Mouse (Mus musculus): ENCODE measurements around the gene L2hgdh. TPM values are rescaled to one million over a fixed set of nuclear protein-coding genes. Genes with fewer than 3 reads are reported as not detected.

Gene L2hgdh
- polyA plus RNA-seq, 1 experiment from 2014 or later: 13.0 TPM

DNA sequence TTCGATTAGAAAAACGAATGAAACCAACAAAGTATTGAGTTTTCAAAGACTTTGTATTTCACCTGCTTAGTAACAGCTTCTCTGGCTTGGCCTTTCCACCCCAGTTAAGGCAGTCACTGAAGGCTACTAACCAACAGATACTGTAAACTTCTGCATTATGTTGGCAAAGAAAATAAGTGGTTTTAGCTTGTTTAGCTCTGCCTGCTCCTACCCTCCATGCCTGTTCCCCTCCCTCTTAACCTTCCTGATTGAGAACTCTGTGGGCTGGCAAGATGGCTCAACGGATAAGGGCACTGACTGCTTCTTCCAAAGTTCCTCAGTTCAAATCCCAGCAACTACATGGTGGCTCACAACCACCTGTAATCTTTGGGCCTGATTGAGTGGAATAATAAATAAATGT, 9.2 kb upstream of the L2hgdh start:
- no peak for ATAC-seq (ENCODE audit: insufficient read depth, low FRiP score, low TSS enrichment)
- Histone ChIP-seq H3K27me3 (ENCODE audit: control insufficient read depth, insufficient read depth, low read length) (no peaks in the 10 kb centered on the region), H3K4me3 (ENCODE audit: low read depth, low read length) (no peak overlapping the region), H3K36me3 (ENCODE audit: control insufficient read depth, insufficient read depth, low read length) (no peaks in the 10 kb centered on the region), H3K27ac (ENCODE audit: low read depth, low read length) (no peak overlapping the region), H3K4me1 (ENCODE audit: control insufficient read depth, insufficient read depth, low read length) (no peaks in the 10 kb centered on the region), H3K9me3 (ENCODE audit: control insufficient read depth, low read length) (no peaks in the 10 kb centered on the region), H3K4me2 (ENCODE audit: low read depth) (no peak overlapping the region), H3K9ac (ENCODE audit: low read length) (no peak overlapping the region)
- WGBS: 84% methylated on average over 3 of the region's 3 CpGs
- DNase-seq (ENCODE audit: low spot score): no peak

DNA sequence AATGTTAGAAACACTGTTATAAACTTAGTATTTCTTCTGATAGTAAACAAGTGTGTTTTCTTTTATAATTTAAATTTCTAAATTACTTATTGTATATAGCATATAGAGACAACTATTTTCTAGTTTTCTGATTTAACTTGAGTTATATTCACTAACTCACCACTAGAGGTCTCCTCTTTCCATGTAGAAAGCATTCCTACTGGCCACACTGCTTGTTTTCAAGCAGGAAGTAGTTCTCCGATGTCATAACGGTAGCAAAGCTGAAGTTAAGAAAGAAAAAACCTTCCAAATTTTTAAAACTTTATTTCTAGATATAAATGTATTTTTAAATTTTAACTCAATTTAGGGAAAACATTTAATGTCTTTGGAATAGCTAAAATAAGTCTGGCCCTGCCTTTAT, 8.8 kb upstream of the L2hgdh start:
- H3K4me3 ChIP-seq (ENCODE audit: low read depth, low read length): no peak overlapping the region
- no peaks in the 10 kb centered on the region for H3K4me1 ChIP-seq (ENCODE audit: control insufficient read depth, insufficient read depth, low read length)
- H3K36me3 ChIP-seq (ENCODE audit: control insufficient read depth, insufficient read depth, low read length): no peaks in the 10 kb centered on the region
- 26% methylated on average over 2 of the region's 2 CpGs for WGBS
- H3K27ac ChIP-seq (ENCODE audit: low read depth, low read length): no peak overlapping the region
- H3K9ac ChIP-seq (ENCODE audit: low read length): no peak overlapping the region
- no peaks in the 10 kb centered on the region for H3K9me3 ChIP-seq (ENCODE audit: control insufficient read depth, low read length)
- no peak for DNase-seq (ENCODE audit: low spot score)
- no peaks in the 10 kb centered on the region for H3K27me3 ChIP-seq (ENCODE audit: control insufficient read depth, insufficient read depth, low read length)
- no peak overlapping the region for H3K4me2 ChIP-seq (ENCODE audit: low read depth)
- no peak for ATAC-seq (ENCODE audit: insufficient read depth, low FRiP score, low TSS enrichment)

GRCm38 (mm10) chr12:69732221-69732620, 7.5 kb upstream of the L2hgdh start:
- no peak overlapping the region for H3K4me3 ChIP-seq (ENCODE audit: low read depth, low read length)
- 34% methylated on average over 5 of the region's 5 CpGs for whole genome bisulfite sequencing

GRCm38 (mm10) chr12:69730306-69730705, 5.6 kb upstream of the L2hgdh start:
- Histone ChIP-seq H3K9ac (ENCODE audit: low read length) (no peak overlapping the region), H3K4me1 (ENCODE audit: control insufficient read depth, insufficient read depth, low read length) (no peaks in the 10 kb centered on the region), H3K36me3 (ENCODE audit: control insufficient read depth, insufficient read depth, low read length) (no peaks in the 10 kb centered on the region), H3K9me3 (ENCODE audit: control insufficient read depth, low read length) (no peaks in the 10 kb centered on the region), H3K4me2 (ENCODE audit: low read depth) (no peak overlapping the region), H3K27me3 (ENCODE audit: control insufficient read depth, insufficient read depth, low read length) (no peaks in the 10 kb centered on the region), H3K27ac (ENCODE audit: low read depth, low read length) (no peak overlapping the region), H3K4me3 (ENCODE audit: low read depth, low read length) (no peak overlapping the region)
- DNase-seq (ENCODE audit: low spot score) (no peak), ATAC-seq (ENCODE audit: insufficient read depth, low FRiP score, low TSS enrichment) (no peak)
- 71% methylated on average over 1 of the region's 1 CpGs for WGBS

More at GRCm38 (mm10) chr12:69732221-69732620, 7.5 kb upstream of the L2hgdh start:
- no peak overlapping the region for H3K9ac ChIP-seq (ENCODE audit: low read length)
- no peak overlapping the region for H3K4me2 ChIP-seq (ENCODE audit: low read depth)
- DNase-seq (ENCODE audit: low spot score) (no peak), ATAC-seq (ENCODE audit: insufficient read depth, low FRiP score, low TSS enrichment) (no peak)
- no peaks in the 10 kb centered on the region for H3K36me3 ChIP-seq (ENCODE audit: control insufficient read depth, insufficient read depth, low read length)
- no peak overlapping the region for H3K27ac ChIP-seq (ENCODE audit: low read depth, low read length)
- H3K9me3 ChIP-seq (ENCODE audit: control insufficient read depth, low read length): no peaks in the 10 kb centered on the region
- H3K27me3 ChIP-seq (ENCODE audit: control insufficient read depth, insufficient read depth, low read length): no peaks in the 10 kb centered on the region
- no peaks in the 10 kb centered on the region for H3K4me1 ChIP-seq (ENCODE audit: control insufficient read depth, insufficient read depth, low read length)

DNA sequence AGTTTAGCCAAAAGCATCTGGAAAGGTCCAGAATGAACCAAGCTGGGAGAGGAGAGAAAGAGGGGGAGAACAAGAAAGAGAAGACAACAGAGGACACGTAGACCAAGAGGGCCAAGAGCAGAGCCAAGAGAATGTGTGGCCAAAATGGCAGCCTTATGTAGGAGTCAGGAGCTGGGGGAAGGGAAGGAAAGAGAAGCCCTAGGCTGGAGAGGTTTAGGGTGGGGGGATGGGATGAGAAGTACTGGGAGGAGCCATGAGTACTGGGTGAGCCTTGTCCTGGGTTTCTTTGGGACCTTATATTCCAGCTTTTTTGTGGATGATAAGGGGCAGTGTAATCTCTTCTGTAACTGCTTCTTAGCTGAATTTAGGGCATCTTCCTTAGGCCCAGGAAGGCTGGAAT, 4.6 kb upstream of the L2hgdh start:
- Histone ChIP-seq H3K36me3 (ENCODE audit: control insufficient read depth, insufficient read depth, low read length) (no peaks in the 10 kb centered on the region), H3K9me3 (ENCODE audit: control insufficient read depth, low read length) (no peaks in the 10 kb centered on the region), H3K27me3 (ENCODE audit: control insufficient read depth, insufficient read depth, low read length) (no peaks in the 10 kb centered on the region), H3K27ac (ENCODE audit: low read depth, low read length) (no peak overlapping the region), H3K4me3 (ENCODE audit: low read depth, low read length) (no peak overlapping the region), H3K4me2 (ENCODE audit: low read depth) (no peak overlapping the region), H3K9ac (ENCODE audit: low read length) (no peak overlapping the region), H3K4me1 (ENCODE audit: control insufficient read depth, insufficient read depth, low read length) (no peaks in the 10 kb centered on the region)
- DNase-seq (ENCODE audit: low spot score) (no peak), ATAC-seq (ENCODE audit: insufficient read depth, low FRiP score, low TSS enrichment) (no peak)
- WGBS: 100% methylated on average over 1 of the region's 1 CpGs

DNA sequence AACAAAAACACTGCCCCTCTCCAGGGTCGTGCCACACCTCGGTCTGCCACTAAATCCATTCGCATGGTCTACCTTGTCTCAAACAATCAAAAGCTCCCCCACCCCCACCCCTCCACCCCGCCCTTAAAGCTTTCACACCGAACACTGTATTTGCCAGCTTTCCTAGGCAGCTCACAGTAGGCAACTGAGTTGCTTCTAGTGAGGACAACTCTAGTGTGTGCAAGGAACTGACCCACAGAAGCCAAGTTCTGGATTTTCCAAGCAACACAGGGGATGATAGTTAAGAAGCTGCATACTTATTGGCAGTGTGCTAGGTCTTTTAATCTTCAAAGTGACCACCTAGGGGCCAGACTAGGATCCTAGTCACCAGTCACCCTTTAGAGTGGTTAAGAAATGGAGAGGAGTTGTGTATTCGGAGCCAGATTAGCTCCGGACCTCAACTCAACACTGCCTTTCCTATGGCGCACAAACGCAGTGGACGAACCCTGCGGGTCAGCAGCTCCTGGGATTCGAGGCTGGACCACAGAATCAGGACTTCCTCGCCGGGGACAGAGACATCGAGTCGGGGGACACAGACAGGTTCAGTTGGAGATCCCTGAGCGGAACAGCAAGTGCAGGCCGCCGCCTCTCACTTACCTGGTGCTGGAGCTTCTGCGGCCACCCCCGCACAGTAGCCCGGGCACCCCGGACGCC, 509 bp downstream of the L2hgdh start:
- Histone ChIP-seq H3K4me1 (ENCODE audit: control insufficient read depth, insufficient read depth, low read length) (no peaks in the 10 kb centered on the region), H3K27me3 (ENCODE audit: control insufficient read depth, insufficient read depth, low read length) (no peaks in the 10 kb centered on the region), H3K36me3 (ENCODE audit: control insufficient read depth, insufficient read depth, low read length) (peaks cover 3% of the 10 kb centered on the region; the same call in 1 of the 2 replicates), H3K9ac (ENCODE audit: low read length) (peak overlapping the region; percentile 49), H3K27ac (ENCODE audit: low read depth, low read length) (no peak overlapping the region), H3K4me2 (ENCODE audit: low read depth) (peak overlapping the region; percentile 81), H3K4me3 (ENCODE audit: low read depth, low read length) (peak overlapping the region; percentile 65), H3K9me3 (ENCODE audit: control insufficient read depth, low read length) (no peaks in the 10 kb centered on the region)
- 3% methylated on average over 24 of the region's 24 CpGs for WGBS
- DNase-seq (ENCODE audit: low spot score): no peak
- ATAC-seq (ENCODE audit: insufficient read depth, low FRiP score, low TSS enrichment): no peak

GRCm38 (mm10) chr12:69723376-69723775, 1.3 kb downstream of the L2hgdh start:
- no peak overlapping the region for H3K9ac ChIP-seq (ENCODE audit: low read length)
- H3K4me2 ChIP-seq (ENCODE audit: low read depth): peak overlapping the region; percentile 81; the same call in 1 of the 2 replicates
- WGBS: 74% methylated on average over 2 of the region's 2 CpGs
- H3K9me3 ChIP-seq (ENCODE audit: control insufficient read depth, low read length): no peaks in the 10 kb centered on the region
- H3K27me3 ChIP-seq (ENCODE audit: control insufficient read depth, insufficient read depth, low read length): no peaks in the 10 kb centered on the region
- H3K27ac ChIP-seq (ENCODE audit: low read depth, low read length): no peak overlapping the region
- DNase-seq (ENCODE audit: low spot score) (no peak), ATAC-seq (ENCODE audit: insufficient read depth, low FRiP score, low TSS enrichment) (no peak)
- peaks cover 3% of the 10 kb centered on the region; the same call in 1 of the 2 replicates for H3K36me3 ChIP-seq (ENCODE audit: control insufficient read depth, insufficient read depth, low read length)
- H3K4me1 ChIP-seq (ENCODE audit: control insufficient read depth, insufficient read depth, low read length): no peaks in the 10 kb centered on the region
- H3K4me3 ChIP-seq (ENCODE audit: low read depth, low read length): no peak overlapping the region

DNA sequence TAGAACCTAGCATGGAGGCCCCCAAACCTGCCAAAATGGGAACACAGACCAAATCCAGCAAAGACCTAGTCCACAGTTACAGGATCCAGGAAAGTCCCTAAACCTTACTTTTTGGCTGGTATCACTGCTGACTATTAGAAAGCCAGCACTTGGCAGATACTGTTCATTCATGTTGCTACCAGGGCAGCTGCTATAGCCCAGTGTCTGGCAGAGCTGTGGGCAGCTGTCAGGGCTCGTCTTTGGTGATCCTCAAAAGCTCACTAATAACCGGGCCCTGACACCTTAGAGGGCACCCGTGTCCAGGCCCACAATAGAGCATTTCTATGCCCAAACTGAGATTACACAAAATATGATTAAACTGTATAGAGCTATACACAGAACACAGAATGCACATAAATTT, 1.8 kb downstream of the L2hgdh start:
- ATAC-seq (ENCODE audit: insufficient read depth, low FRiP score, low TSS enrichment): no peak
- Histone ChIP-seq H3K4me3 (ENCODE audit: low read depth, low read length) (no peak overlapping the region), H3K27ac (ENCODE audit: low read depth, low read length) (no peak overlapping the region), H3K4me1 (ENCODE audit: control insufficient read depth, insufficient read depth, low read length) (no peaks in the 10 kb centered on the region), H3K36me3 (ENCODE audit: control insufficient read depth, insufficient read depth, low read length) (peaks cover 3% of the 10 kb centered on the region; the same call in 1 of the 2 replicates), H3K9ac (ENCODE audit: low read length) (no peak overlapping the region), H3K4me2 (ENCODE audit: low read depth) (no peak overlapping the region), H3K27me3 (ENCODE audit: control insufficient read depth, insufficient read depth, low read length) (no peaks in the 10 kb centered on the region), H3K9me3 (ENCODE audit: control insufficient read depth, low read length) (no peaks in the 10 kb centered on the region)
- 91% methylated on average over 3 of the region's 3 CpGs for WGBS
- DNase-seq (ENCODE audit: low spot score): no peak

DNA sequence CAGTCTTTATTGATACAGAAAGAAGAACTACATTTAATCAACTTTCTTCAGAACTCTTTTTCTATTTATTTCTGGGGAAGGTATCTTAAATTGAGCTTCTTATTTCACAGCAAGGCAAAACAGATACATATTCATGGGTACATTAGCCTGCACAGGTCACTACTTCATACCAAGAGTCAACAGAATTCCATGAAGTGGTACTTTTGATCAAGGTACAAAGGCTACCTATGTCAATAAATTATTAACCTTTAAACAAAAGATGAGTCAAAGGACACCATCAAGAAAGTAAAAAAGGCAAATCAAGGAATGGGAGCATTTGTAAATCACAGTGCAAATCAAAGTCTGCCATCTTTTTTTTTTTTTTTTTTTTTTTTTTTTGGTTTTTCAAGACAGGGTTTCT, 11.0 kb downstream of the L2hgdh start:
- Histone ChIP-seq H3K9me3 (ENCODE audit: control insufficient read depth, low read length) (no peaks in the 10 kb centered on the region), H3K9ac (ENCODE audit: low read length) (no peak overlapping the region), H3K27ac (ENCODE audit: low read depth, low read length) (no peak overlapping the region), H3K36me3 (ENCODE audit: control insufficient read depth, insufficient read depth, low read length) (no peaks in the 10 kb centered on the region), H3K4me3 (ENCODE audit: low read depth, low read length) (no peak overlapping the region), H3K27me3 (ENCODE audit: control insufficient read depth, insufficient read depth, low read length) (no peaks in the 10 kb centered on the region), H3K4me1 (ENCODE audit: control insufficient read depth, insufficient read depth, low read length) (no peaks in the 10 kb centered on the region), H3K4me2 (ENCODE audit: low read depth) (no peak overlapping the region)
- DNase-seq (ENCODE audit: low spot score): no peak
- ATAC-seq (ENCODE audit: insufficient read depth, low FRiP score, low TSS enrichment): no peak
